Mouse (Mus musculus) embryonic facial prominence, embryonic 13.5 days (tissue): ENCODE measurements around the gene Zbtb33. TPM values are rescaled to one million over a fixed set of nuclear protein-coding genes. Genes with fewer than 3 reads are reported as not detected.
"Not testable (repeated sequence)": the region's sequence is repeated elsewhere in the genome, so short reads cannot be mapped to it uniquely, and the experiment has no call there.

Experiments
- ATAC-seq: fragments of 200-750 bp; cut with Nextera tagmentation; 2 replicates; pipeline ENCODE4 v1.8.0; 2017; ENCODE audit warnings: low read depth; ENCODE audit not compliant: insufficient number of reproducible peaks, insufficient read depth, low FRiP score, low TSS enrichment
- H3K27ac ChIP-seq: fragments of 300-500 bp; sonication (generic); 2 replicates; pipeline ENCODE4 v1.5.1; 2015; ENCODE audit warnings: moderate library complexity, mild to moderate bottlenecking, inconsistent platforms
- H3K27me3 ChIP-seq: fragments of 300-500 bp; sonication (generic); 2 replicates; pipeline ENCODE4 v1.6.1; 2015; ENCODE audit warnings: mild to moderate bottlenecking, inconsistent platforms
- H3K36me3 ChIP-seq: fragments of 300-500 bp; sonication (generic); 2 replicates; pipeline ENCODE4 v1.6.1; 2015; ENCODE audit warnings: mild to moderate bottlenecking, inconsistent platforms
- H3K4me1 ChIP-seq: fragments of 300-500 bp; sonication (generic); 2 replicates; pipeline ENCODE4 v1.6.1; 2015; ENCODE audit warnings: inconsistent platforms
- H3K4me2 ChIP-seq: fragments of 300-500 bp; sonication (generic); 2 replicates; pipeline ENCODE4 v1.6.1; 2015; ENCODE audit warnings: moderate library complexity, mild to moderate bottlenecking, inconsistent platforms
- H3K4me3 ChIP-seq: fragments of 300-500 bp; sonication (generic); 2 replicates; pipeline ENCODE4 v1.5.1; 2015; ENCODE audit warnings: mild to moderate bottlenecking, inconsistent platforms
- H3K9ac ChIP-seq: fragments of 300-500 bp; sonication (generic); 2 replicates; pipeline ENCODE4 v1.6.1; 2015; ENCODE audit warnings: mild to moderate bottlenecking, inconsistent platforms
- H3K9me3 ChIP-seq: fragments of 300-500 bp; sonication (generic); 2 replicates; pipeline ENCODE4 v1.6.1; 2016; ENCODE audit warnings: inconsistent platforms
- WGBS: fragments of 180-500 bp; shearing (Covaris S2); methylation state at CpG from one replicate; pipeline ENCODE4 v1.1.7; 2015; ENCODE audit warnings: mixed read lengths; 5-methylcytosine and 5-hydroxymethylcytosine counted together
- polyA plus RNA-seq: library from polyadenylated mRNA; unstranded; fragments of >200 nt; fragmentation: Nextera tagmentation; extraction: Ambion mirVana; gene quantifications from 2 replicates; pipeline ENCODE4 v1.2.1, GENCODE M21; 2015

The Zbtb33 gene
- polyA plus RNA-seq, result 4.5 and 4.7 TPM in 2 replicates

DNA sequence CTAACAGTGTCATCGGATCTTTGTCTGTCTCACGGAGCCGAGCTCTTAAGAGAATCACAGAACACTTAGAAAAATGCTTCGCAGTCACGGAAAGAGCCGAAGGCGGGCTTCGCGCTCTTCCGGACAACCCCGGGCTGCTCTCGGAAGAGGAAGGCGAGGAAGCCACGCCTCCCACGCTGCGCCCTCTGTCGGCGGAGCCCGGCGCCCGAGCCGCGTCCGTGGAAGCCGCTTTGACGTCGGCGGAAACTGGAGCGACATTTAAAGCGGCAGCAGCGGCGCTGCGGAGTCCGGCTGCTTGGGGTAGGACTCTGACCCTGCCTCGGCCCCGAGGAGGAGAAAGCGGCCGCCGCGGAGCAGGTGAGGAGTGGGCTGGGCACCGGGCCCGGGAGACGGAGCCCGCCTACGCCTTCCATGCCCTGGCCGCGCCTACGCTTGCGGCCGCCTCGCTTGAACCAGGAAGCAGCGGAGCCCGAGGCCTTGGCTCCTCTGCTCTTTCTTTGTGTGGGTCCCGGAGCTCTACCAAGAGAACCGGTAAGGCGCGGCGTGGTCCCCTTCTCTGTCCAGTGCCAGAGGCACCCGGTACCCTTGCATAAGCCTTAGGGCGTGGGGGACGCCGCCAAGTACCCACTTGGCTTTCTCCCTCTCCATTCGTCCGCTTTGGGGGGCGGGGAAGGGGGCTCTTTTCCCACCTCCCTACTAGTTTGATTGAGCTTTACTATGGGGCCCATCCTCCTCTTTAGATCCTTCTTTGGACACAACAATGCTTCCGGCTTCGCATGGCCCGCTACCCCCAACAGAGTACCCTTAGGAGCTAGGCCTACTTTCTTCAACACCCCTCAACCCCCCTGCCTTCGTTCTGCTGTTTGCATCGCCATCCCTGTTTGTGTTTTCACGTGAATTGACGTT, at the start of gene Zbtb33:
Zbtb33 (plus strand) TSS at position 242 of the 906 bp plus-strand sequence.
- H3K4me3 ChIP-seq, result peak within 1 kb of the TSS; percentile 62
- no peaks in the 10 kb centered on the region for H3K27me3 ChIP-seq
- H3K36me3 ChIP-seq, result peaks cover 5% of the 10 kb centered on the region; the same call in 1 of the 2 replicates
- peak; percentile 87 for ATAC-seq
- H3K27ac ChIP-seq, result peak within 1 kb of the TSS; percentile 78
- H3K9ac ChIP-seq, result peak within 1 kb of the TSS; percentile 85
- H3K4me2 ChIP-seq, result peak within 1 kb of the TSS; percentile 64
- no peaks in the 10 kb centered on the region for H3K9me3 ChIP-seq
- H3K4me1 ChIP-seq, result 0 out of 2 replicates have a peak, but pooled peaks cover 4% of the 10 kb centered on the region
- WGBS, result 26% methylated on average over 69 of the region's 72 CpGs

DNA sequence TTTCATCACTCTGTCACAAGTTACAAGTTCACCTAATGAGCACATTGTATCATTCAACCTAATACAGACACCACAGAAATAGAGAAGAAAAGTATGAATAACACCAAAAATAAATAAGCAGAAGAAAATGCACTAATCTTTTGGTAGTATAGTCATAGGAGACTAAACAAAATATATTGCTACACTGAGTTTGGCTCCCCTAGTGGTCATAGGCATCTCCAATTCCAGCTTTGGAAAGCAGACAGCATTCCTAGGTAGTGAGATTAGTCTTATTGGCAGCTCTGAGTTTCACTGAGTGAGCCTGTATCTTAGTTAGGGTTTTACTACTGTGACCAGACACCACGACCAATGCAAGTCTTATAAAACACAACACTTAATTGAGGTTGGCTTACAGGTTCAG, 30.5 kb upstream of the Zbtb33 start:
- WGBS, result 54% methylated on average over 1 of the region's 1 CpGs
- Histone ChIP-seq H3K36me3 (no peaks in the 10 kb centered on the region), H3K9me3 (no peaks in the 10 kb centered on the region), H3K9ac (no peak overlapping the region), H3K4me3 (no peak overlapping the region), H3K27ac (no peak overlapping the region), H3K4me2 (no peak overlapping the region), H3K27me3 (no peaks in the 10 kb centered on the region), H3K4me1 (no peaks in the 10 kb centered on the region)
- ATAC-seq, result no peak

- H3K36me3 ChIP-seq, result no peaks in the 10 kb centered on the region
- 81% methylated on average over 3 of the region's 3 CpGs for WGBS
- no peak overlapping the region for H3K9ac ChIP-seq
- no peak overlapping the region for H3K27ac ChIP-seq
- H3K4me1 ChIP-seq, result no peaks in the 10 kb centered on the region
- H3K4me2 ChIP-seq, result no peak overlapping the region
- no peak overlapping the region for H3K4me3 ChIP-seq
- no peak for ATAC-seq
- H3K9me3 ChIP-seq, result no peaks in the 10 kb centered on the region
- H3K27me3 ChIP-seq, result no peaks in the 10 kb centered on the region
Measured at GRCm38 (mm10) chrX:38165315-38165714, 24.3 kb upstream of the Zbtb33 start.

- no peak overlapping the region for H3K27ac ChIP-seq
- WGBS, result 74% methylated on average over 9 of the region's 9 CpGs
Measured at GRCm38 (mm10) chrX:38166064-38166463, 23.5 kb upstream of the Zbtb33 start.

DNA sequence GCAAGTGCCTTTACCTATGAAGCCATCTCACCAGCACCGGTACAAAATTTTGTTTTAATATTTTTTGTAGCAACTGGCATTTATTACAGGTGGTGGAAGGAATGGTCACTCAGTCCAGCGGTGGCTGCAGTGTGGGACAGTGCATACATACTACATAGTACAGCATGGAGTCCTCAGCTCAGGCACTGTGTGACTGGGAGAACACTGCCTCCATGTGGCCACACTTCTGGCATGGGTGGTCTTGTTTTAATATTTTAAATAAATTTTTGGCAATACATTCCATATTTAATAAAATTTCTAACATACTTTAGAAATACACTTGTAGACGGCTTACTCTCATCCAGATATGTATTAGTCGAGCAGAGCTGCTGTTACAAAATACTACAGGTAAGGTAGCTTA, 23.0 kb upstream of the Zbtb33 start:
- WGBS, result 81% methylated on average over 4 of the region's 4 CpGs
- no peaks in the 10 kb centered on the region for H3K4me1 ChIP-seq

More at GRCm38 (mm10) chrX:38166064-38166463, 23.5 kb upstream of the Zbtb33 start:
- H3K4me3 ChIP-seq, result no peak overlapping the region
- H3K36me3 ChIP-seq, result no peaks in the 10 kb centered on the region
- ATAC-seq, result no peak
- no peaks in the 10 kb centered on the region for H3K4me1 ChIP-seq
- no peaks in the 10 kb centered on the region for H3K9me3 ChIP-seq
- no peak overlapping the region for H3K4me2 ChIP-seq
- H3K27me3 ChIP-seq, result no peaks in the 10 kb centered on the region
- no peak overlapping the region for H3K9ac ChIP-seq

GRCm38 (mm10) chrX:38179891-38180310, 9.7 kb upstream of the Zbtb33 start:
- H3K27ac ChIP-seq, ATAC-seq, H3K27me3 ChIP-seq, H3K9me3 ChIP-seq, H3K4me1 ChIP-seq, H3K36me3 ChIP-seq: not testable (repeated sequence)
- Histone ChIP-seq H3K4me3 (peak overlapping the region; percentile 33), H3K9ac (0 out of 2 replicates have a peak overlapping the region, but pooled peaks have one; percentile 36), H3K4me2 (peak overlapping the region; percentile 72)
- WGBS, result 35% methylated on average over 19 of the region's 19 CpGs

More for the DNA sequence above, 23.0 kb upstream of the Zbtb33 start:
- H3K36me3 ChIP-seq, result no peaks in the 10 kb centered on the region
- ATAC-seq, result no peak
- H3K27me3 ChIP-seq, result no peaks in the 10 kb centered on the region
- H3K4me2 ChIP-seq, result no peak overlapping the region
- H3K27ac ChIP-seq, result no peak overlapping the region
- H3K4me3 ChIP-seq, result no peak overlapping the region
- no peak overlapping the region for H3K9ac ChIP-seq
- H3K9me3 ChIP-seq, result no peaks in the 10 kb centered on the region

GRCm38 (mm10) chrX:38180656-38181607, 8.7 kb upstream of the Zbtb33 start:
- H3K4me1 ChIP-seq, result no peaks in the 10 kb centered on the region
- peak overlapping the region; percentile 51; the same call in 1 of the 2 replicates for H3K9ac ChIP-seq
- H3K4me3 ChIP-seq, result peak overlapping the region; percentile 45
- no peaks in the 10 kb centered on the region for H3K36me3 ChIP-seq
- ATAC-seq, result peak; percentile 32; the same call in 1 of the 2 replicates
- H3K9me3 ChIP-seq, result peaks cover 3% of the 10 kb centered on the region
- H3K27ac ChIP-seq, result no peak overlapping the region
- WGBS, result 32% methylated on average over 38 of the region's 38 CpGs
- peak overlapping the region; percentile 72 for H3K4me2 ChIP-seq
- H3K27me3 ChIP-seq, result no peaks in the 10 kb centered on the region

DNA sequence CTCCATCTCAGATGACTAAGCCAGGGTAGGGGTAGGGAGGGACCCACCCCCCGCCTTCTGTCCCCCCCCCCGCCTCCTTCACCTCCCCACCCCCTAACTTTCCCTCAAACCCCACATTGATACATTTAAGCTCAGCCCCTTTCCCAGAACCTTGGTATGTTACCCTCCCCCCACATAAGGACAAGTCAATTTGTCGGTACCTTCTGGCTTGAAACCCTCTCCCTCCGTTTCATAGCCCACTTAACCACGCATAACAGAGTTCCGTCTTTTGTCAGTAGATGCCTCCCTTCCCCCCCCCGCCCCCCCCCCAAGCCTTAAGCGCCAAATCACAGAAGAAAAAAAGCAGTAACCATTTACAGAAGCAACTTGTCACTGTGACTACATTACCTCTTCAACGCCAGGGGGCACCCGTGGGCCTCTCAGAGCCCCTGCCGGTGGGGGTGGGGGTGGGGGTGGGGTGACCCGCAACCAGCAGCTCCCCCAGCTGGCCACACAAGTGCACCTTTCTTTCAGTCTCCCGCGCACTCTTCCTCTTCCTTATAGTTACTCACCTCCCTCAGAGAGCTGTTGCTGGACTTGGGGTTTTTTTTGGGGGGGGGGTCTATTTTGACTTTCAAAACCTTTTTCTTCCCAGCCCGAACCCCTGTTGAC, 7.9 kb upstream of the Zbtb33 start:
- Histone ChIP-seq H3K27me3 (no peaks in the 10 kb centered on the region), H3K9ac (no peak overlapping the region), H3K27ac (no peak overlapping the region), H3K36me3 (no peaks in the 10 kb centered on the region), H3K4me3 (peak overlapping the region; percentile 45; the same call in 1 of the 2 replicates), H3K4me2 (peak overlapping the region; percentile 72), H3K9me3 (peaks cover 3% of the 10 kb centered on the region), H3K4me1 (no peaks in the 10 kb centered on the region)
- ATAC-seq, result peak; percentile 43; the same call in 1 of the 2 replicates
- WGBS, result 18% methylated on average over 15 of the region's 15 CpGs

- Histone ChIP-seq H3K4me3 (no peak overlapping the region), H3K27me3 (no peaks in the 10 kb centered on the region), H3K36me3 (no peaks in the 10 kb centered on the region), H3K4me2 (no peak overlapping the region), H3K9me3 (no peaks in the 10 kb centered on the region), H3K27ac (no peak overlapping the region), H3K4me1 (no peaks in the 10 kb centered on the region), H3K9ac (no peak overlapping the region)
- WGBS, result 33% methylated on average over 2 of the region's 2 CpGs
- ATAC-seq, result no peak
Measured at GRCm38 (mm10) chrX:38185520-38185919, 4.1 kb upstream of the Zbtb33 start.

GRCm38 (mm10) chrX:38190458-38190764, 818 bp downstream of the Zbtb33 start:
- no peak for ATAC-seq
- WGBS, result 22% methylated on average over 3 of the region's 3 CpGs

GRCm38 (mm10) chrX:38201816-38202215, 12.2 kb downstream of the Zbtb33 start:
- no peaks in the 10 kb centered on the region for H3K36me3 ChIP-seq
- no peak overlapping the region for H3K27ac ChIP-seq
- no peaks in the 10 kb centered on the region for H3K9me3 ChIP-seq
- H3K4me3 ChIP-seq, result no peak overlapping the region
- WGBS, result 70% methylated on average over 2 of the region's 2 CpGs
- no peaks in the 10 kb centered on the region for H3K4me1 ChIP-seq
- no peak overlapping the region for H3K9ac ChIP-seq
- no peak overlapping the region for H3K4me2 ChIP-seq
- no peaks in the 10 kb centered on the region for H3K27me3 ChIP-seq
- no peak for ATAC-seq

More at GRCm38 (mm10) chrX:38190458-38190764, 818 bp downstream of the Zbtb33 start:
- H3K36me3 ChIP-seq, result peaks cover 5% of the 10 kb centered on the region; the same call in 1 of the 2 replicates
- H3K4me3 ChIP-seq, result peak overlapping the region; percentile 62
- no peaks in the 10 kb centered on the region for H3K9me3 ChIP-seq
- peak overlapping the region; percentile 78; the same call in 1 of the 2 replicates for H3K27ac ChIP-seq
- 0 out of 2 replicates have a peak, but pooled peaks cover 4% of the 10 kb centered on the region for H3K4me1 ChIP-seq
- H3K27me3 ChIP-seq, result no peaks in the 10 kb centered on the region
- peak overlapping the region; percentile 85 for H3K9ac ChIP-seq
- H3K4me2 ChIP-seq, result peak overlapping the region; percentile 64
